Mouse (Mus musculus) embryonic fibroblast, embryonic 13.5 days (primary cell): ENCODE results near the gene Myo3a.

ENCODE experiments used
- CTCF ChIP-seq: IDR thresholded peaks from 2 replicates; pipeline ENCODE4 v1.5.1; 2011; ENCODE audit warnings: mild to moderate bottlenecking, control low read depth, low read length, moderate library complexity, borderline replicate concordance; ENCODE audit not compliant: insufficient read depth
- POLR2A ChIP-seq: IDR thresholded peaks from 2 replicates; pipeline ENCODE4 v1.6.1; 2011; ENCODE audit warnings: low read depth, mild to moderate bottlenecking, control low read depth, low read length, moderate library complexity

- no peak for TF ChIP-seq POLR2A
- no peak for TF ChIP-seq CTCF
Measured at GRCm38 (mm10) chr2:22648394-22648793, 421.1 kb downstream of the Myo3a start.
